Mouse (Mus musculus): ENCODE measurements around the gene Jak1.

DNA sequence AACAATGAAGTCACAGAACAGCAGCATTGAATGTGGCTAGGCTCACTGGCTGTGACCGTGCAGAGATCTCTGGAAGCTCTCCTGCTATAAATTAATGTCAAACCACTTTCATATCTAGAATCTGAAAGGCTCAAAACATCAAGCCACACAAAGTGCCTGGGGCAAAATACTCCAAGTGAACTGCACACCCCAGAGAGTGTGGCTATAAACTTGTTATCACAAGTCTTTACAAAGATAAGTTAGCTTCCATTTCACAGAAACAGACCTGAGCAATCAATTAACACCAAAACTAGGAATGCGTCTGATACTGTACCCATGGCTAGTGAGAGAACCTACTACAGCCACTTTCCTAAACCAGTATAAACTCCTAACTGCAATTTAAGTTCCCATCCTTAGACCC lies 17.7 kb downstream of the Jak1 start:
- TF ChIP-seq CTCF (IDR thresholded peaks at IDR 0.05; ENCODE audit: low read depth, low read length) (no peak), EP300 (IDR thresholded peaks at IDR 0.05; ENCODE audit: insufficient read depth, low read depth, low read length) (no peak)
